Mouse (Mus musculus) heart, adult 2 months (tissue): ENCODE measurements around the gene Col4a1.

Experiments
- CTCF ChIP-seq: fragments of 200-600 bp; IDR thresholded peaks from 2 replicates; pipeline ENCODE4 v1.8.1; 2022; ENCODE audit warnings: antibody characterized with exemption, mild to moderate bottlenecking, moderate library complexity
- EP300 ChIP-seq: fragments of 200-500 bp; IDR thresholded peaks from 2 replicates; pipeline ENCODE4 v1.6.1; 2011; ENCODE audit warnings: low read depth, low read length, control low read depth; ENCODE audit not compliant: insufficient read depth
- POLR2A ChIP-seq: fragments of 200-500 bp; IDR thresholded peaks from 2 replicates; pipeline ENCODE4 v1.6.1; 2011; ENCODE audit warnings: mild to moderate bottlenecking, low read depth, low read length, control low read depth; ENCODE audit not compliant: insufficient read depth

- TF ChIP-seq CTCF (no peak), POLR2A (0 out of 2 replicates have a peak, but pooled peaks have one; percentile 21), EP300 (no peak)
Observed at GRCm38 (mm10) chr8:11316118-11316517, 3.5 kb upstream of the Col4a1 start.
